Mouse (Mus musculus): ENCODE data around the gene Slc19a3.
"Not testable (repeated sequence)": the region's sequence is repeated elsewhere in the genome, so short reads cannot be mapped to it uniquely, and the experiment has no call there.

Gene Slc19a3

DNA sequence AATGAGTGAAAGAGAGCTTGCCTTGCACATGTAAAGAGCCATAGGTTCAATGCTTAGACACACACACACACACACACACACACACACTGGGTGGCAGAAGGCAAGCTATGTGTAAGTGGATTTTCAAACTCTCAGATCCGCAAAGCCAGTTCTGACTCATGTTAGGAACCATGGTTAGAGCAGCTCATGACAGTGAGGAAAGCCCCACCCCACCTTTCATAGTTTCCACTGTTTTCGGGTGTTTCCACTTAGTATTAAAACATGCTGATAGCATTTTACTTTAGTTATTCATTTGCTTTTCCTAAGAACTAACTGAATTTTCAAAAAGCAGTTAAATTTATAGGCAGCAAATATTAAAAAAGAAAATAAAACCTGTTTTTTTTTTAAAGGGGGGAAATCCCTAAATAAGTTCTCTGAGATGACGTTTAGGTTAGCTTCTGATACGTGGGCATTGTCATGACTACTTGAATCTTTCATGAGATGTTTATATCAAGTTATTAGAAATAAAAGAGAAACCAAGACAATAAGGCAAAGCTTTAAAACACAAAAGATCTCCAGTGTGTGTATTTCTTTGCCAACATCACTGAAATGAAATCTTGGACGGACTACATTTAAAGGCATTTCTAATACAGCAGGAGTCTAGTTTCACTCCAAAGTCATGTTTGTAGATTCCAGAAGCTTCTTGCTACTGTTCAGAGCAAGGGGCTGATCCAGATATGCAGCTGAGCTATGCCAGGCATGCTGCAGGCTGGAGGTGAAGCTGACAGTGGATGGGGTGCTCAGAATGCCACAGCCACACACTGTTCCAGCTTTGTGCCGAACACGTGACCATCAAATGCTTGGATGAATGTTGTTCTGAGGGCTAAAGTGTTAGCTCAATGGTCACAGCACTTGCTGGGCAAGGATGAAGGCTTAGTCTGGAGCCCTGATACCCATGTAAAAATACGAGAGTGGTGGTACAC lies 31.7 kb downstream of the Slc19a3 start:
- DNase-seq: no peak

DNA sequence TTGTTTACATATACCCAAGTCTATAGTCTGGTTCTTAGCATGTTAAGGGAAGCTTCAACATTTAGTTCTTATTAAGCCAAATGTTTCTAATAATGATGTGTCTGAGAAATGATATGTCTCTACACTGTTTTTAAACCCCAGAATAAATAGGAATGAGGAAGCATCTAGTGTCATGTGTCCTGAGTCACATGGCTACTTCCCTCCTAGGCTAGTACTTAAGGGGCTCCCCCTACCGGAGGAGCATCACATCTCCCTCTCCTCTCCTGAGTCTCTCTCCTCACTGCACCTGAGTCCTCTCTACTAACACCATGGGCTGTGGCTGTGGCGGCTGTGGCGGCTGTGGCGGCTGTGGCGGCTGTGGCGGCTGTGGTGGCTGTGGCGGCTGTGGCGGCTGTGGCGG lies 37.9 kb downstream of the Slc19a3 start, which contains the start of gene Gm47959:
Gene Gm47959 (plus strand): TSS at position 243 of the 400 bp plus-strand sequence.
- DNase-seq: not testable (repeated sequence)

DNA sequence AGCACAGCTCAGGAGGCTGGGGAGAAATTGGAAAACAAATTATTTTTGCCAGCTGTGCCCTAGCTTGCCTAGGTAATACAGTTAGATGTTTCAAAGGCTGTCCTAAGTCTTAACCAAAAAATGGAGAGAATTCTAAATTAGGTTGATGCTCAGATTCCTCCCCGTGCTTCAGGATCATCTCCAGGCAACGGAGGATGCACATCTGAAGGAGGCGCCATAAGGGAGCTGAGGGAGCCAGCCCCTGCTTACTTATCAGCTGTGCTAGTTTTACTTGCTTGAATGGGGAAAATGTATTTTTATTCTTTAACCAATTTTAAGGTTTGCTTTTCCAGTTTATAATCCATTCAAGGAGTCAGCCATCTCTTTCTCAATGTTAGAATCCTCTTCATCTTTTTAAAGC lies 44.3 kb downstream of the Slc19a3 start:
- DNase-seq: no peak

DNA sequence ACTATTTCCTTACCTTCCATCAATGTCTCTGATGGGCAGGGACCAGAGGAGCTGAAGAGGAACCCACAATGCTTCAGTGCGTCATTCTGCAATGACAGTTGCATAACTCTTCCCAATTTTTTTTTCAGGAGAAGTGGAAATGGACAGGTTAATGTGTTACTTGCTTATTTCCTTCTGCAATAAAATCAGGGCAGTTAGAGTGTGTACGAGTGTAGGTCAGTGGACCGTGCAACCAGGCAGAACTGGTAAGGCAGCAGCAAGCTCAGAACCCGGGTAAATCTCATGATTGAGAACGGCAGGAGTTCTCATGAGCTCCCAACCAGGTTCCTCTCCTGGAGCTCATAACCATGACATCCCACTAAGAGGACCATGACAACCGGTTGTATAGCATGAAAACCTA lies 46.2 kb downstream of the Slc19a3 start:
- no peak for DNase-seq

DNA sequence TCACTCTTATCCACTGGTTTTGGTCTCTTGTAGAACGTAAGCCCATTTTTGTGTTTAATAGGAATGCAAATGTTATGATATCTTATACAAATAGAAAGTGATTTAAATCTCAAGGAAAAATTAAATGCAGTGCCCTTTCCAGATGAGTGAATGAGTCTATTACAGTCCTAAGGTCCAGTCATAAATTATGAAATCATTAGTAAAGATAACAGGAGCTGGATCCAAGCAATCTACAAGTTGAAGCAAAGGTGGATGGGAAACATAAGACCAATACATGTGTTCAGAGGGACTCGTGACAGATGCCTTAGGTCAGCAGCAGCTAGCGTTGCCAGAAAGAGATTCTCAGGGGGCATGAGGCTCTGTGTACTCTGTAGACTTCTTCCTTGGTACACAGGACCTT lies 46.7 kb downstream of the Slc19a3 start:
- no peak for DNase-seq

DNA sequence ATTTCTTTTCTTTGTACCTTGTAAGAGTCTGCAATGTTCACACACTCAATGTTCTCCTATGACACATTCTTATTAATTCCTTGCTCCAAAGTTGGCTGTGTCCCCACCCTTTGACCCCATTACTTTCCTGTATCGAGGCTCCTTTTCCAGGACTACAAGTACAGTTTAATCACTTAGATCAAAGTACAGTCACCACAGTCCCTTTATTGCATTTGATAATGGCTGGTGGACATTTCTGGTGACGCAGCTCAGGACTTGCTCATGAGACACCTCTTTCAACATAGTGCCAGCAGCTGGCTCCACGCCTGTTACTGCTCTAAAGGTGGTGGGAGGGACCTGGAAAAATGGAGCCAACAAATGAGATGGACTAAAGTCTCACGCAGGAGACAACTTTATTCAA lies 47.2 kb downstream of the Slc19a3 start:
- DNase-seq: no peak

DNA sequence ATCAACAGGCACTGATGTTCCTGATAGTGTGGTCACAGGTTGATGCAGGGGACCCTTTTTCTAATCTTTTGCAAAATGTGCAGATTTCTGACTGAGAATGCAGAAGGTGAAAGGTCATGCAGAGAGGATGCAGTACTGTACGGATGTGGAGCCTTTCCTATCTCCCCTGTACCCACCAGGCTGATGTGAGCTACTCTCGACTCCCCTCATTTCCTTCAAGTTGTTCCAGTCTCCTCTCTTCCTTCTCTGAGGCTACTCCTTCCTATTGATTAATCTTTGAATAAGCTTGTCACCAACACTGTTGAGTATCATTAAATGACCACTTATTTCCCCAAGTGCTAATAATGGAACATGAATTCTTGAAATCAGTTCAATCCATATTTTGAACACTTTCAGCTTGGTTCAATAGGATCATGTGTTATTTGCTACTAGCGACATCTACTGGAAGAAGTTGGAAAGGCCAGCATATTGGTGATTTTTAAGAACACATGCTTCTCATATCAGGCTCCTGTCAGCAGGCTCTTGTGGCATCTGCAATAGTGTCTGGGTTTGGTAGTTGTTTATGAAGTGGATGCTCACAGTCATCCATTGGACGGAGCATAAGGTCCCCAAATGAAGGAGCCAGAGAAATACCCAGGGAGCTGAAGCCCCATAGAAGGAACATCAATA lies 50.6 kb downstream of the Slc19a3 start:
- DNase-seq: no peak

DNA sequence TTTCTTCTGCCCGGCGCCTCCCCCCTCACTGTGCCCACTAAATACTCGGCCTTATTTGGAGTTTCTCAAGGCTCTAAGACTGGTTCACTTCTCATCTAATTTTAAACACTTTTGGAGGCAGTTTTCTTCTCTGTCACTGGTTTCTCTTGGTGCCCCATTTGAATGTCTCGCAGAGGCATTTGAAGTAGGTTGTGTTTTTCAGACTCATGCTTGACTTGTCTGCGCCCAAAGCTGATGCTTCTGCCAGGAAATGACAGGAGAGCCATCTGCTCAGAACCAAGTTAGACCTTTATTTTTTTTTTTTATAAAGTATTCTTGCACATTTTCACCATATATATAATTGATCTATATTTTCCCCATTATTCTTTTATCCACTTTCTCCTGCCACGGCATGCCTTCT lies 51.5 kb downstream of the Slc19a3 start:
- DNase-seq: no peak

DNA sequence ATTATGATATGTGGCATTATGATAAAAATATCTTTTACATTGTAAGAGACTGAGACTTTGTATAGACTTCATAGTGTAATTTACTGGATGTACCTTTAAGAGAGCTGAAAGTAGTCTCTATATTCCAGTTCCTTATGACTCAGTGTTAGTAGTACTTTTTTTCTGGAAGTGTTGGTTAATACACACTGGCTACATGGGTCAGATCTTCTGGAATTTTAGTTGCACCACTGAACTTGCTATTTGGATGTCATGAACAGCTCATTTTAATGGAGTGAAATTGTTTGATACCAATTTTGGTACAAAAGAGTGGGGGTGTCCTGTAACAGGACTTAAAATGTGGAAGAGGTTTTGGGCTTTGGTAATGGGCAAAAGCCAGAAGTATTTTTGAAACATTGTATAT lies 60.4 kb downstream of the Slc19a3 start:
- no peak for DNase-seq

DNA sequence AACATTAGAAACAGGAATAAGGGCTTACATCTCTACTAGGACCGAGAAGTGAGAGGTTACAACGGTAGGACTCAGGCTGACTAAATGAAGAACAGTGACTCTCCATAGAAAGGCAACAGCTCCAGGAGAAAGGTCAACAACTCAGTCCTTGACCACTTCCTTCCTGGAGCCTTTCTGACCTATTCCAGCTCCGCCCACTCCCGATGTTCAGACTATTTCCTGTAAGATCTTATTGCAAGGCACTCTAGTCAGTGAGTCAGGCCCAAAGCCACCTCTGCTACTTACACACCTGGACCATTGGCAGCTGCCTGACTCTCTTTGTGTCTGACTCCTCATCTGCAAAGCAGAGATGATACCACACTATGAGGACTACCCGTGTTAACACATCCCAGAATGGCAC lies 62.5 kb downstream of the Slc19a3 start:
- DNase-seq: no peak

DNA sequence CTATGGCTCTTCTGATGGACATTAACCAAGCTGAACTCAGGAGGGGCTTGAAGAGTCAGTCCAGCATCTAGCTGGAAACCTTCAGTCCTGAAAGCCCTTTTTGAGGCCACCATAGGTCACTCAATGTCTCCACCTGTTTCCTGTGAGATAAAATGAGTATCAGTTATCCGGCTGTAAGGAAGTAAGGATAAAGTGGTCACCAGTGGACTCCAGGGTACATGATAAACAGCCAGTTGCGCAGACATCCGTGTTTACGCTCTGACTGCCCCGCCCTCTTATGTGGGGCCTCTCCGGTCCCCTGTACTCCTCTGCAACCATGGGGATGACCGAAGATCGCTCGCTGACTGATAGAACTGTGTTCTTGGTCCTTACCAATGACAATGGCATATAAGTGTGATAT lies 63.9 kb downstream of the Slc19a3 start:
- DNase-seq: no peak

DNA sequence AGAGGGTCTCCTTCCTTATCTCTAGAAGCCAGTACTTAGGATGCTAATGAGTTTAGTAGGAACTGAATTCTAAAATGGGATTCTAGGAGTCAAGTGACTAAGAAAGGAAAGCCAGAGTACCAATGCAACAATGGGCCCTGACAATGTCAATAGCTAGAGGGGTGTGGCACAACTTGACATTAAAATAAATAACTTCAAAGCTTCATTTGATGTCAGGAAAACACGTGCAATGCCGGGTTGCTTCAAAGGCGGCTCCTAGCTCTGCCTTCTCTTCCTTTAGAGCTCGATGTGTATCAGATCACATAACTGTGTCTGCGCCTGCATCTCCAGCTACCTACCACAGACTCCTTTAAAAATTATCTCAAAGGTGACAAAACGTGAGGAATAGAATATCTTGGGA lies 64.3 kb downstream of the Slc19a3 start:
- DNase-seq: no peak

DNA sequence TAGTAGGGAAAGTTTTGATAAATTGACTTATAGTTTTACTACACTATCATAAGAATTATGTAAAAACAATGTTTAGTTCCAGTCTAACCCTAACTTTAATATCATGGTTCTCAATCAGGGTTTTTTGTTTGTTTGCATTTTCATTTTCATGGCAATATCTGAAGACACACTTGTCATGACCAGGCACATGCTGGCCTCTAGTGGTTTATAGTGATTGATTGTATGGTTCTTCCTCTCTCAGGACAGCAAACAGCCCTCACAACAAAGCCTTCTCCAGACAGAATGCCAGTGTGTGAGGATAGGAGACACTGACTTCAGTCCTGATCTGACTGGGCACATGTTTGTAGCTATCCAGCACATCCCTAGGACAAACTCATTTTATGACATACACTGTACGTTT lies 65.0 kb downstream of the Slc19a3 start:
- DNase-seq: no peak

DNA sequence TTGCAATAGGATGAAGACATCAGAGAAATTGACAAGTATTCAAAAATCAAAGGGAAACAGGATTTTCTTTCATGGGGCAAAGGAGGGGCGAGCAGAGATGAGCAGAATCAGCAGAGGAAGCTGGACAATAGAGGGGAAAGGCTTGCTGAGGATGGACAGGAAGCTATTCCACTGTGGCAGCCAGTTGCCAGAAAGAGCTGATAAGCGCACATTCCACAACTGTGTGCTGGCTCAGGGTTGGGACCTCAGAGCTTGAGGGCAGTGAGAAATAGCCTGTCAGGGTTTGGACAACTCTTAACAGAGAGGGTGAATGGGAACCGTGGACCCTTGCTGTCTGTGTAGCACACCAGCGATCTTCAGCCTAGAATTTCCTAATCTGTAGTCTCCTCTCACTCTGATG lies 66.2 kb downstream of the Slc19a3 start:
- DNase-seq: no peak

DNA sequence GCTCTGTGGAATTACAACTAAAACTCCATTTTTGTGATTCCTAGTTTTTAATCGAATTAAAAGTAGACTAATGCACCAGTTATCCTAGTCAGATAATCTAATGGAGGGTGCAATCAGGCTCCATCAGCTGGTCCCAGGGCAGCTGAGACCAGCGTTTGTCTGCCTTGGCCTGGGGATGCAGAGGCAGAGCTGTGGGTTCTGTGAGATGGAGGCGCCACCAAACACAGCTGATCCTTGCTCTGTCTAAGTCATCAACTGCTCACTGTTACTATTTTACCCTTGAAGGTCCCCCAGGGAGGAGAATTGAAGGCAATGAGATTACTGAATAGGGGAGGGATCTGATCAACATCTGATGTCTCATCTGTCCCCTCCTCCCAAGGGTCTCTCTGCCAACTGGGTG lies 71.8 kb downstream of the Slc19a3 start:
- DNase-seq: no peak

Data from spleen, adult 18-20 months (tissue).